ENCODE assay signal across 8 mouse cellular contexts in genomic region chr7:44996672-44997071, GRCm38 (mm10). TPM values are rescaled to one million over a fixed set of nuclear protein-coding genes. Genes with fewer than 3 reads are reported as not detected.
DNase-seq lines count a peak whose midpoint lies in the region; ATAC-seq lines count a peak whose summit lies in the region.

No protein-coding gene starts in this region.

- 6% methylated on average over 10 of the region's 10 CpGs for WGBS in kidney, embryonic 16.5 days
- 17% methylated on average over 10 of the region's 10 CpGs for WGBS in embryonic facial prominence, embryonic 10.5 days
- 16% methylated on average over 10 of the region's 10 CpGs for WGBS in hindbrain, embryonic 13.5 days
- WGBS in midbrain, embryonic 13.5 days: 14% methylated on average over 10 of the region's 10 CpGs

- H3K4me1 ChIP-seq in kidney, embryonic 16.5 days (ENCODE audit: insufficient read depth, low read length): peaks cover 40% of the 10 kb centered on the region
- H3K4me1 ChIP-seq in embryonic facial prominence, embryonic 10.5 days: peaks cover 36% of the 10 kb centered on the region
- peaks cover 35% of the 10 kb centered on the region for H3K4me1 ChIP-seq in hindbrain, embryonic 13.5 days (replicated peaks)
- H3K4me1 ChIP-seq in midbrain, embryonic 13.5 days (replicated peaks): peaks cover 33% of the 10 kb centered on the region

- ATAC-seq in kidney, embryonic 16.5 days (ENCODE audit: low FRiP score, low TSS enrichment): no peak
- ATAC-seq in hindbrain, embryonic 13.5 days (ENCODE audit: low FRiP score): no peak
- no peak for ATAC-seq in midbrain, embryonic 13.5 days

- H3K27ac ChIP-seq in kidney, embryonic 16.5 days (ENCODE audit: low read length): peak overlapping the region; percentile 95; the same call in 1 of the 2 replicates
- peak overlapping the region; percentile 95 for H3K27ac ChIP-seq in embryonic facial prominence, embryonic 10.5 days (replicated peaks)
- no peak overlapping the region for H3K27ac ChIP-seq in hindbrain, embryonic 13.5 days
- H3K27ac ChIP-seq in midbrain, embryonic 13.5 days: no peak overlapping the region

- no peaks in the 10 kb centered on the region for H3K27me3 ChIP-seq in kidney, embryonic 16.5 days (ENCODE audit: insufficient read depth, low read length)
- no peaks in the 10 kb centered on the region for H3K27me3 ChIP-seq in embryonic facial prominence, embryonic 10.5 days (replicated peaks; ENCODE audit: low read depth, poor library complexity, severe bottlenecking)
- H3K27me3 ChIP-seq in hindbrain, embryonic 13.5 days: no peaks in the 10 kb centered on the region
- H3K27me3 ChIP-seq in midbrain, embryonic 13.5 days: no peaks in the 10 kb centered on the region

- H3K9ac ChIP-seq in kidney, embryonic 16.5 days (replicated peaks; ENCODE audit: low read length): peak overlapping the region; percentile 92
- peak overlapping the region; percentile 65 for H3K9ac ChIP-seq in hindbrain, embryonic 13.5 days
- peak overlapping the region; percentile 74 for H3K9ac ChIP-seq in midbrain, embryonic 13.5 days (replicated peaks)

- H3K36me3 ChIP-seq in kidney, embryonic 16.5 days (ENCODE audit: insufficient read depth, low read length): peaks cover 54% of the 10 kb centered on the region
- H3K36me3 ChIP-seq in embryonic facial prominence, embryonic 10.5 days (replicated peaks): peaks cover 73% of the 10 kb centered on the region
- H3K36me3 ChIP-seq in hindbrain, embryonic 13.5 days: peaks cover 36% of the 10 kb centered on the region
- peaks cover 37% of the 10 kb centered on the region for H3K36me3 ChIP-seq in midbrain, embryonic 13.5 days

- H3K4me3 ChIP-seq in kidney, embryonic 16.5 days (ENCODE audit: low read length): peak overlapping the region; percentile 89
- H3K4me3 ChIP-seq in embryonic facial prominence, embryonic 10.5 days: peak overlapping the region; percentile 84
- peak overlapping the region; percentile 63 for H3K4me3 ChIP-seq in hindbrain, embryonic 13.5 days
- H3K4me3 ChIP-seq in midbrain, embryonic 13.5 days (replicated peaks): peak overlapping the region; percentile 50

- no peak for DNase-seq in kidney, postnatal 4 days
- DNase-seq in embryonic facial prominence, embryonic 10.5 days (ENCODE audit: low spot score): no peak
- DNase-seq in right cerebral cortex, postnatal 36 days (ENCODE audit: low spot score in 2 of 2): no peak
- DNase-seq in adrenal gland, adult 18-20 months (ENCODE audit: low spot score in 2 of 2): no peak
- DNase-seq in layer of hippocampus, adult 18-20 months (ENCODE audit: low spot score in 2 of 2): no peak

- no peaks in the 10 kb centered on the region for H3K9me3 ChIP-seq in kidney, embryonic 16.5 days (ENCODE audit: low read length)
- H3K9me3 ChIP-seq in embryonic facial prominence, embryonic 10.5 days: no peaks in the 10 kb centered on the region
- H3K9me3 ChIP-seq in hindbrain, embryonic 13.5 days: no peaks in the 10 kb centered on the region
- no peaks in the 10 kb centered on the region for H3K9me3 ChIP-seq in midbrain, embryonic 13.5 days

- H3K4me2 ChIP-seq in kidney, embryonic 16.5 days (replicated peaks; ENCODE audit: low read depth, low read length): peak overlapping the region; percentile 96
- H3K4me2 ChIP-seq in hindbrain, embryonic 13.5 days: peak overlapping the region; percentile 90
- H3K4me2 ChIP-seq in midbrain, embryonic 13.5 days (replicated peaks): peak overlapping the region; percentile 69

RNA-seq across cellular contexts. Expression of gene Irf3, which starts 0.8 kb away (rescaled TPM):
- 109 TPM in 2 replicates for polyA plus RNA-seq in kidney, embryonic 16.5 days (2015; fragmentation: Nextera tagmentation; extraction: Ambion mirVana)
- polyA plus RNA-seq in embryonic facial prominence, embryonic 10.5 days (2016; fragmentation: Nextera tagmentation; extraction: Ambion mirVana): 70.3 and 77.5 TPM in 2 replicates
- 66.7 and 68.3 TPM in 2 replicates for polyA plus RNA-seq in hindbrain, embryonic 13.5 days (2015; fragmentation: Nextera tagmentation; extraction: Ambion mirVana)
- 63.0 and 70.7 TPM in 2 replicates for polyA plus RNA-seq in midbrain, embryonic 13.5 days (2015; fragmentation: Nextera tagmentation; extraction: Ambion mirVana)
- 100 to 1,000 TPM; 128 to 131 TPM for total RNA-seq in adrenal gland, adult 18-20 months (2021)
- 10 to 100 TPM; 41.5 to 43.7 TPM for total RNA-seq in layer of hippocampus, adult 18-20 months (2021)

RNA-seq across cellular contexts. Expression of gene Bcl2l12, which starts 1.8 kb away (rescaled TPM):
- polyA plus RNA-seq in kidney, embryonic 16.5 days (2015; fragmentation: Nextera tagmentation; extraction: Ambion mirVana): 56.1 and 61.9 TPM in 2 replicates
- 87.0 and 90.7 TPM in 2 replicates for polyA plus RNA-seq in embryonic facial prominence, embryonic 10.5 days (2016; fragmentation: Nextera tagmentation; extraction: Ambion mirVana)
- polyA plus RNA-seq in hindbrain, embryonic 13.5 days (2015; fragmentation: Nextera tagmentation; extraction: Ambion mirVana): 16.2 and 19.7 TPM in 2 replicates
- polyA plus RNA-seq in midbrain, embryonic 13.5 days (2015; fragmentation: Nextera tagmentation; extraction: Ambion mirVana): 21.3 and 21.6 TPM in 2 replicates
- 10 to 100 TPM; 13.9 to 14.2 TPM for total RNA-seq in adrenal gland, adult 18-20 months (2021)
- total RNA-seq in layer of hippocampus, adult 18-20 months (2021): 1 to 10 TPM; 3.1 TPM

RNA-seq across cellular contexts. Expression of gene Prmt1, which starts 10.3 kb away (rescaled TPM):
- 681 and 701 TPM in 2 replicates for polyA plus RNA-seq in kidney, embryonic 16.5 days (2015; fragmentation: Nextera tagmentation; extraction: Ambion mirVana)
- polyA plus RNA-seq in embryonic facial prominence, embryonic 10.5 days (2016; fragmentation: Nextera tagmentation; extraction: Ambion mirVana): 968 and 991 TPM in 2 replicates
- 681 and 687 TPM in 2 replicates for polyA plus RNA-seq in hindbrain, embryonic 13.5 days (2015; fragmentation: Nextera tagmentation; extraction: Ambion mirVana)
- polyA plus RNA-seq in midbrain, embryonic 13.5 days (2015; fragmentation: Nextera tagmentation; extraction: Ambion mirVana): 784 and 789 TPM in 2 replicates
- total RNA-seq in adrenal gland, adult 18-20 months (2021): 100 to 1,000 TPM; 203 to 216 TPM
- 100 to 1,000 TPM; 172 to 183 TPM for total RNA-seq in layer of hippocampus, adult 18-20 months (2021)

RNA-seq across cellular contexts. Expression of gene Scaf1, which starts 19.5 kb away (rescaled TPM):
- 30.6 and 36.4 TPM in 2 replicates for polyA plus RNA-seq in kidney, embryonic 16.5 days (2015; fragmentation: Nextera tagmentation; extraction: Ambion mirVana)
- polyA plus RNA-seq in embryonic facial prominence, embryonic 10.5 days (2016; fragmentation: Nextera tagmentation; extraction: Ambion mirVana): 46.2 and 47.9 TPM in 2 replicates
- polyA plus RNA-seq in hindbrain, embryonic 13.5 days (2015; fragmentation: Nextera tagmentation; extraction: Ambion mirVana): 42.4 and 45.2 TPM in 2 replicates
- 38.1 and 47.7 TPM in 2 replicates for polyA plus RNA-seq in midbrain, embryonic 13.5 days (2015; fragmentation: Nextera tagmentation; extraction: Ambion mirVana)
- 10 to 100 TPM; 75.1 to 85.9 TPM for total RNA-seq in adrenal gland, adult 18-20 months (2021)
- total RNA-seq in layer of hippocampus, adult 18-20 months (2021): 100 to 1,000 TPM; 159 to 168 TPM

RNA-seq across cellular contexts. Expression of gene Rras, which starts 21.1 kb away (rescaled TPM):
- polyA plus RNA-seq in kidney, embryonic 16.5 days (2015; fragmentation: Nextera tagmentation; extraction: Ambion mirVana): 42.9 and 44.1 TPM in 2 replicates
- 18.8 and 20.3 TPM in 2 replicates for polyA plus RNA-seq in embryonic facial prominence, embryonic 10.5 days (2016; fragmentation: Nextera tagmentation; extraction: Ambion mirVana)
- polyA plus RNA-seq in hindbrain, embryonic 13.5 days (2015; fragmentation: Nextera tagmentation; extraction: Ambion mirVana): 11.5 and 15.4 TPM in 2 replicates
- 8.4 and 9.6 TPM in 2 replicates for polyA plus RNA-seq in midbrain, embryonic 13.5 days (2015; fragmentation: Nextera tagmentation; extraction: Ambion mirVana)
- 100 to 1,000 TPM in 1 of 2 experiments, 10 to 100 TPM in 1; 86.9 to 106 TPM for total RNA-seq in adrenal gland, adult 18-20 months (2021)
- 10 to 100 TPM; 11.6 to 12.9 TPM for total RNA-seq in layer of hippocampus, adult 18-20 months (2021)

Comparison
In these comparisons a context has a peak if more than half of its experiments do, and no peak if none do; other contexts are left out.
1. H3K27ac ChIP-seq: peak in kidney, embryonic 16.5 days (single experiment) and embryonic facial prominence, embryonic 10.5 days (single experiment); none in hindbrain, embryonic 13.5 days (single experiment) and midbrain, embryonic 13.5 days (single experiment).
2. Peak in every context shown above with its lines, with median percentiles within 50 percentile points of each other: H3K4me2 ChIP-seq, H3K4me3 ChIP-seq and H3K9ac ChIP-seq.